Mouse (Mus musculus): ENCODE data around the gene Veph1. TPM values are rescaled to one million over a fixed set of nuclear protein-coding genes. Genes with fewer than 3 reads are reported as not detected.

Gene Veph1
- polyA plus RNA-seq, 1 experiment = not detected

GRCm38 (mm10) chr3:66091746-66092145 lies 204.9 kb downstream of the Veph1 start:
- TF ChIP-seq CTCF (IDR thresholded peaks at IDR 0.05; ENCODE audit: insufficient read depth, low read depth, low read length) = no peak
- no peak for TF ChIP-seq POLR2A (IDR thresholded peaks at IDR 0.05; ENCODE audit: insufficient read depth, low read depth, low read length)
- no peak overlapping the region for H3K27ac ChIP-seq (ENCODE audit: insufficient read depth, low read depth, low read length)
- 86% methylated on average over 2 of the region's 2 CpGs for WGBS

DNA sequence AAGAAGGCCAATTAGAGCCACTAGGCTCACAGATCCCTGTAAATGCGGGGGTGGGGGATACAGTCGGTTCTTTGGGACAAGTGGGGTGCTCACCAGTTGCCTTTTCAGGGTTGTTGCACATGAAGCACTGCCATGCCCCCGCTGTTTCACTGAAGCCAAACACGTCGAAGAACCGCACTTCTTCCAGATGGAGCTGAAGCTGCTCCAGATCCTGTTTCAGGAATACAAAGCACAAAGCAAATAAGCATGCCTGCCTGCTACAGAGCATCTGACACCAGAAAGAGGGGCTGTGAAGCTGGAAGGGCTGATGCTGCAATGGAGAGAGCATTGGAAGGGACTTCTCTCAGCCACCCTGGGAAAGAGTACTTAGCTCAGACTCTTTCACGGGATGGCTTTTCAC lies 209.0 kb downstream of the Veph1 start:
- no peak for TF ChIP-seq CTCF (IDR thresholded peaks at IDR 0.05; ENCODE audit: insufficient read depth, low read depth, low read length)
- H3K27ac ChIP-seq (ENCODE audit: insufficient read depth, low read depth, low read length) = no peak overlapping the region
- peaks cover 2% of the 10 kb centered on the region; the same call in 1 of the 2 replicates for H3K4me1 ChIP-seq (ENCODE audit: control insufficient read depth, insufficient read depth, low read length)
- WGBS = 78% methylated on average over 7 of the region's 7 CpGs
- H3K4me3 ChIP-seq (ENCODE audit: insufficient read depth, low read depth, low read length) = no peak overlapping the region

More at GRCm38 (mm10) chr3:66091746-66092145, 204.9 kb downstream of the Veph1 start:
- Histone ChIP-seq H3K4me1 (ENCODE audit: control insufficient read depth, insufficient read depth, low read length) (peaks cover 2% of the 10 kb centered on the region; the same call in 1 of the 2 replicates), H3K4me3 (ENCODE audit: insufficient read depth, low read depth, low read length) (no peak overlapping the region)

- 81% methylated on average over 3 of the region's 3 CpGs for WGBS
- Histone ChIP-seq H3K27ac (ENCODE audit: insufficient read depth, low read depth, low read length) (no peak overlapping the region), H3K4me1 (ENCODE audit: control insufficient read depth, insufficient read depth, low read length) (peaks cover 2% of the 10 kb centered on the region; the same call in 1 of the 2 replicates), H3K4me3 (ENCODE audit: insufficient read depth, low read depth, low read length) (no peak overlapping the region)
- TF ChIP-seq POLR2A (IDR thresholded peaks at IDR 0.05; ENCODE audit: insufficient read depth, low read depth, low read length) = no peak
- no peak for TF ChIP-seq CTCF (IDR thresholded peaks at IDR 0.05; ENCODE audit: insufficient read depth, low read depth, low read length)
Observed at GRCm38 (mm10) chr3:66083856-66084255, 212.8 kb downstream of the Veph1 start.

DNA sequence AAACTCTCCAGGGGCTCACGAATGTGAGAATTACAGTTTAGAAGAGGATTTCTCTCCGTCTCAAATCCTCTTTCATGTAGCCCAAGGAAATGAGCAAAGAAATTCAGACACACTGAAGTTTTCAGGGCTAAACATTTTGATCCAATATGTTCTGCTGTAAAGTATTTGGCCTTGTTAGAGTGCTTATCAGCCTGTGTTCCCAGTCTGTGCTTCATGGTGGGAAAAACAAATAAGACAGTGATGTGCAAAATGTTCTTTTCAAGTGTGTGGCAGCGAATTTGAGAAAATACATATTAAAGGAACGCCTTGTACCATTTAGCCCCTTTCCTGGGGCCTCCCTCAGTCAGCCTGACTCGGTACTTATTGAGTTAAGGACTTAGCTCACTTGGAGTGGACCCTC lies 213.2 kb downstream of the Veph1 start:
- 47% methylated on average over 5 of the region's 5 CpGs for WGBS
- TF ChIP-seq CTCF (IDR thresholded peaks at IDR 0.05; ENCODE audit: insufficient read depth, low read depth, low read length) = no peak
- no peak for TF ChIP-seq POLR2A (IDR thresholded peaks at IDR 0.05; ENCODE audit: insufficient read depth, low read depth, low read length)
- Histone ChIP-seq H3K4me3 (ENCODE audit: insufficient read depth, low read depth, low read length) (no peak overlapping the region), H3K27ac (ENCODE audit: insufficient read depth, low read depth, low read length) (no peak overlapping the region), H3K4me1 (ENCODE audit: control insufficient read depth, insufficient read depth, low read length) (peaks cover 2% of the 10 kb centered on the region; the same call in 1 of the 2 replicates)

DNA sequence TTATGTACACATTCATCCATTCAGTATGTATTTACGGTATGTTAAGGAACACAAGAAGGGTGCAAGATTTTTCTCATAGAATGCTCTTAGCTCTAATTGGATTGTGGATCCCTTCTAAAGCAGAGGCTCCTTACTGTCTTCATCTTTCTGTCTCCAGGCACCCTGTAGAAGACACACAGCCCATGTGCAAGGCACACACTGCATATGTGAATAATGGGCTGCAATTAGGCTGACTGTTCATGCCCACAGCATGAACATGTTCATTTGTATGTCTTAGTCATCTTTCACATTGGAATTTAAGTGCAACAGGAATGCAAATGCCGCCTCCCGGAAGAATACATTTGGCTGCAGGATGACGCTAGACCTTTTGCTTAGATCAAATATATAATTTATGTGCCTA lies 213.7 kb downstream of the Veph1 start:
- H3K4me1 ChIP-seq (ENCODE audit: control insufficient read depth, insufficient read depth, low read length) = peaks cover 2% of the 10 kb centered on the region; the same call in 1 of the 2 replicates
- WGBS = 44% methylated on average over 4 of the region's 4 CpGs
- H3K4me3 ChIP-seq (ENCODE audit: insufficient read depth, low read depth, low read length) = no peak overlapping the region
- TF ChIP-seq POLR2A (IDR thresholded peaks at IDR 0.05; ENCODE audit: insufficient read depth, low read depth, low read length) (no peak), CTCF (IDR thresholded peaks at IDR 0.05; ENCODE audit: insufficient read depth, low read depth, low read length) (no peak)
- H3K27ac ChIP-seq (ENCODE audit: insufficient read depth, low read depth, low read length) = no peak overlapping the region

GRCm38 (mm10) chr3:66081363-66081736 lies 215.3 kb downstream of the Veph1 start:
- no peak overlapping the region for H3K4me3 ChIP-seq (ENCODE audit: insufficient read depth, low read depth, low read length)
- H3K27ac ChIP-seq (ENCODE audit: insufficient read depth, low read depth, low read length) = no peak overlapping the region
- 46% methylated on average over 3 of the region's 3 CpGs for WGBS
- H3K4me1 ChIP-seq (ENCODE audit: control insufficient read depth, insufficient read depth, low read length) = no peaks in the 10 kb centered on the region
- TF ChIP-seq POLR2A (IDR thresholded peaks at IDR 0.05; ENCODE audit: insufficient read depth, low read depth, low read length) (no peak), CTCF (IDR thresholded peaks at IDR 0.05; ENCODE audit: insufficient read depth, low read depth, low read length) (no peak)

- 50% methylated on average over 4 of the region's 4 CpGs for WGBS
- no peak for TF ChIP-seq POLR2A (IDR thresholded peaks at IDR 0.05; ENCODE audit: insufficient read depth, low read depth, low read length)
- no peak for TF ChIP-seq CTCF (IDR thresholded peaks at IDR 0.05; ENCODE audit: insufficient read depth, low read depth, low read length)
- no peak overlapping the region for H3K27ac ChIP-seq (ENCODE audit: insufficient read depth, low read depth, low read length)
- H3K4me1 ChIP-seq (ENCODE audit: control insufficient read depth, insufficient read depth, low read length) = no peaks in the 10 kb centered on the region
- H3K4me3 ChIP-seq (ENCODE audit: insufficient read depth, low read depth, low read length) = no peak overlapping the region
Observed at GRCm38 (mm10) chr3:66080631-66081362, 215.8 kb downstream of the Veph1 start.

- WGBS = 59% methylated on average over 4 of the region's 4 CpGs
- H3K4me1 ChIP-seq (ENCODE audit: control insufficient read depth, insufficient read depth, low read length) = no peaks in the 10 kb centered on the region
- no peak overlapping the region for H3K27ac ChIP-seq (ENCODE audit: insufficient read depth, low read depth, low read length)
- TF ChIP-seq CTCF (IDR thresholded peaks at IDR 0.05; ENCODE audit: insufficient read depth, low read depth, low read length) (no peak), POLR2A (IDR thresholded peaks at IDR 0.05; ENCODE audit: insufficient read depth, low read depth, low read length) (no peak)
- H3K4me3 ChIP-seq (ENCODE audit: insufficient read depth, low read depth, low read length) = no peak overlapping the region
Observed at GRCm38 (mm10) chr3:66079886-66080285, 216.8 kb downstream of the Veph1 start.

DNA sequence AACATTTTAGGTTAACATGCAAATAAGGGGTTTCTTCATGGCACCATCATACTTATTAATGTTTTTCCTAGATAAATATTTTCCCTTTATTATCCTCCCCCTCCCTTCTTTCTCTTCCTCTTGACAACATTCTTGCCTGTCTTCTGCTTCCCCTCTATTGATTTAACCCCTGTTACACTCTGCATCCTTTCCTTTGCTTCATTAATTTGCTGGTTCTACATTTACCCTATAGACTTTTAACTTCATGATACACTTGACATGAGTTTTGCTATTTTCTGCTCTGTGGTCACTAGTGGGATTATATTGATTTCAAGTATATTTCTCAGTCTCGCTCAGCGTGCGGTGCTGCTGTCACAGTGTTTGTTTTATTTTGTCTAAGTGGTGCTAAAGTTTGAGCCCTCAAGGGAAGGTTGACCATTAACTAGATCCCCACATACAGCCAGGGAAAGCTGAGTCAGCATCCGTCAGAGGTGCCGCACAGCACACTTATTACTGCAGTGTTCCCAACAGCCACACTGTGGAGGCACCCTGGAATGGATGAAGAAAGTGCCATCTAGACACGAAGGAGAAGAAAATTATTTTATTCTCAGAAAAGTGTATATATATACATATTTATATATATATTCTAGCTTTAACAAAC lies 217.6 kb downstream of the Veph1 start:
- H3K27ac ChIP-seq (ENCODE audit: insufficient read depth, low read depth, low read length) = no peak overlapping the region
- H3K4me1 ChIP-seq (ENCODE audit: control insufficient read depth, insufficient read depth, low read length) = no peaks in the 10 kb centered on the region
- H3K4me3 ChIP-seq (ENCODE audit: insufficient read depth, low read depth, low read length) = no peak overlapping the region
- TF ChIP-seq POLR2A (IDR thresholded peaks at IDR 0.05; ENCODE audit: insufficient read depth, low read depth, low read length) = no peak
- TF ChIP-seq CTCF (IDR thresholded peaks at IDR 0.05; ENCODE audit: insufficient read depth, low read depth, low read length) = no peak
- 90% methylated on average over 6 of the region's 6 CpGs for WGBS

Measured in olfactory bulb, adult 2 months (tissue).